Mouse (Mus musculus): ENCODE data around the gene Numbl. TPM values are rescaled to one million over a fixed set of nuclear protein-coding genes. Genes with fewer than 3 reads are reported as not detected.
A peak's percentile ranks its signal among the peaks of the same experiment; 100 is the strongest.

The Numbl gene
- polyA plus RNA-seq, 1 experiment from 2014 or later = 18.5 TPM

- H3K36me3 ChIP-seq = peaks cover 83% of the 10 kb centered on the region
Measured at GRCm38 (mm10) chr7:27277191-27277590, 19.0 kb downstream of the Numbl start.

GRCm38 (mm10) chr7:27281717-27282116 lies 23.5 kb downstream of the Numbl start:
- peak overlapping the region; percentile 85 for H3K27ac ChIP-seq
- H3K4me3 ChIP-seq (replicated peaks) = no peak overlapping the region
- no peaks in the 10 kb centered on the region for H3K9me3 ChIP-seq (replicated peaks)
- peaks cover 30% of the 10 kb centered on the region for H3K4me1 ChIP-seq
- H3K36me3 ChIP-seq = peaks cover 47% of the 10 kb centered on the region
- no peak overlapping the region for H3K9ac ChIP-seq
- WGBS = 56% methylated on average over 13 of the region's 13 CpGs
- peak; percentile 38 for ATAC-seq (replicated peaks; ENCODE audit: low FRiP score)
- no peak overlapping the region for H3K4me2 ChIP-seq
- no peaks in the 10 kb centered on the region for H3K27me3 ChIP-seq

More at GRCm38 (mm10) chr7:27277191-27277590, 19.0 kb downstream of the Numbl start:
- peaks cover 17% of the 10 kb centered on the region for H3K4me1 ChIP-seq
- no peak overlapping the region for H3K4me3 ChIP-seq (replicated peaks)
- H3K27ac ChIP-seq = no peak overlapping the region
- H3K27me3 ChIP-seq = no peaks in the 10 kb centered on the region
- H3K4me2 ChIP-seq = no peak overlapping the region
- no peak overlapping the region for H3K9ac ChIP-seq
- 91% methylated on average over 3 of the region's 3 CpGs for WGBS
- ATAC-seq (replicated peaks; ENCODE audit: low FRiP score) = no peak
- no peaks in the 10 kb centered on the region for H3K9me3 ChIP-seq (replicated peaks)

GRCm38 (mm10) chr7:27282225-27282624 lies 24.0 kb downstream of the Numbl start:
- no peak overlapping the region for H3K4me2 ChIP-seq
- H3K9me3 ChIP-seq (replicated peaks) = no peaks in the 10 kb centered on the region
- H3K9ac ChIP-seq = no peak overlapping the region
- 36% methylated on average over 4 of the region's 4 CpGs for WGBS
- H3K27ac ChIP-seq = peak overlapping the region; percentile 85
- peak; percentile 49 for ATAC-seq (replicated peaks; ENCODE audit: low FRiP score)
- no peaks in the 10 kb centered on the region for H3K27me3 ChIP-seq
- peaks cover 42% of the 10 kb centered on the region for H3K36me3 ChIP-seq
- H3K4me1 ChIP-seq = peaks cover 30% of the 10 kb centered on the region
- no peak overlapping the region for H3K4me3 ChIP-seq (replicated peaks)

GRCm38 (mm10) chr7:27284865-27285697 lies 26.8 kb downstream of the Numbl start:
- Histone ChIP-seq H3K4me3 (replicated peaks) (peak overlapping the region; percentile 20), H3K27me3 (no peaks in the 10 kb centered on the region), H3K9me3 (replicated peaks) (no peaks in the 10 kb centered on the region), H3K27ac (peak overlapping the region; percentile 22; the same call in 1 of the 2 replicates), H3K36me3 (peaks cover 15% of the 10 kb centered on the region), H3K4me1 (peaks cover 30% of the 10 kb centered on the region), H3K9ac (no peak overlapping the region), H3K4me2 (peak overlapping the region; percentile 52)
- ATAC-seq (replicated peaks; ENCODE audit: low FRiP score) = peak; percentile 54
- WGBS = under 1% methylated on average over 28 of the region's 28 CpGs

- H3K9ac ChIP-seq = no peak overlapping the region
- no peaks in the 10 kb centered on the region for H3K27me3 ChIP-seq
- H3K27ac ChIP-seq = no peak overlapping the region
- H3K9me3 ChIP-seq (replicated peaks) = no peaks in the 10 kb centered on the region
- H3K4me3 ChIP-seq (replicated peaks) = peak overlapping the region; percentile 20; the same call in 1 of the 2 replicates
- H3K4me2 ChIP-seq = peak overlapping the region; percentile 52
- WGBS = 6% methylated on average over 8 of the region's 8 CpGs
- peaks cover 27% of the 10 kb centered on the region for H3K4me1 ChIP-seq
- peak; percentile 73; the same call in 1 of the 2 replicates for ATAC-seq (replicated peaks; ENCODE audit: low FRiP score)
- H3K36me3 ChIP-seq = peaks cover 11% of the 10 kb centered on the region
Measured at GRCm38 (mm10) chr7:27285698-27286066, 27.4 kb downstream of the Numbl start.

GRCm38 (mm10) chr7:27288732-27289131 lies 30.5 kb downstream of the Numbl start:
- no peak for ATAC-seq (replicated peaks; ENCODE audit: low FRiP score)
- whole genome bisulfite sequencing = 83% methylated on average over 7 of the region's 7 CpGs

GRCm38 (mm10) chr7:27290555-27290954 lies 32.3 kb downstream of the Numbl start:
- ATAC-seq (replicated peaks; ENCODE audit: low FRiP score) = no peak
- Histone ChIP-seq H3K4me2 (no peak overlapping the region), H3K9ac (no peak overlapping the region), H3K27ac (no peak overlapping the region), H3K4me3 (replicated peaks) (no peak overlapping the region), H3K9me3 (replicated peaks) (no peaks in the 10 kb centered on the region), H3K27me3 (no peaks in the 10 kb centered on the region), H3K4me1 (peaks cover 1% of the 10 kb centered on the region), H3K36me3 (no peaks in the 10 kb centered on the region)
- WGBS = 62% methylated on average over 2 of the region's 2 CpGs

More at GRCm38 (mm10) chr7:27288732-27289131, 30.5 kb downstream of the Numbl start:
- Histone ChIP-seq H3K4me3 (replicated peaks) (no peak overlapping the region), H3K36me3 (no peaks in the 10 kb centered on the region), H3K9me3 (replicated peaks) (no peaks in the 10 kb centered on the region), H3K9ac (no peak overlapping the region), H3K27me3 (no peaks in the 10 kb centered on the region), H3K27ac (no peak overlapping the region), H3K4me1 (peaks cover 12% of the 10 kb centered on the region), H3K4me2 (no peak overlapping the region)

- H3K9ac ChIP-seq = no peak overlapping the region
- H3K4me2 ChIP-seq = no peak overlapping the region
- no peaks in the 10 kb centered on the region for H3K9me3 ChIP-seq (replicated peaks)
- H3K36me3 ChIP-seq = no peaks in the 10 kb centered on the region
- no peaks in the 10 kb centered on the region for H3K4me1 ChIP-seq
- no peak overlapping the region for H3K27ac ChIP-seq
- no peaks in the 10 kb centered on the region for H3K27me3 ChIP-seq
- 48% methylated on average over 12 of the region's 12 CpGs for WGBS
- H3K4me3 ChIP-seq (replicated peaks) = no peak overlapping the region
- no peak for ATAC-seq (replicated peaks; ENCODE audit: low FRiP score)
Measured at GRCm38 (mm10) chr7:27291795-27292466, 33.7 kb downstream of the Numbl start.

GRCm38 (mm10) chr7:27295956-27296355 lies 37.7 kb downstream of the Numbl start:
- Histone ChIP-seq H3K36me3 (no peaks in the 10 kb centered on the region), H3K9me3 (replicated peaks) (no peaks in the 10 kb centered on the region), H3K27me3 (no peaks in the 10 kb centered on the region), H3K4me1 (no peaks in the 10 kb centered on the region), H3K4me2 (no peak overlapping the region), H3K27ac (no peak overlapping the region), H3K4me3 (replicated peaks) (no peak overlapping the region), H3K9ac (no peak overlapping the region)
- 77% methylated on average over 4 of the region's 4 CpGs for WGBS
- ATAC-seq (replicated peaks; ENCODE audit: low FRiP score) = no peak

- no peaks in the 10 kb centered on the region for H3K9me3 ChIP-seq (replicated peaks)
- no peak overlapping the region for H3K9ac ChIP-seq
- H3K4me3 ChIP-seq (replicated peaks) = no peak overlapping the region
- H3K4me2 ChIP-seq = no peak overlapping the region
- no peak overlapping the region for H3K27ac ChIP-seq
- WGBS = 91% methylated on average over 4 of the region's 4 CpGs
- H3K27me3 ChIP-seq = no peaks in the 10 kb centered on the region
- ATAC-seq (replicated peaks; ENCODE audit: low FRiP score) = no peak
- H3K4me1 ChIP-seq = no peaks in the 10 kb centered on the region
- H3K36me3 ChIP-seq = no peaks in the 10 kb centered on the region
Measured at GRCm38 (mm10) chr7:27296518-27296917, 38.3 kb downstream of the Numbl start.

GRCm38 (mm10) chr7:27298033-27298610 lies 39.9 kb downstream of the Numbl start:
- no peak overlapping the region for H3K27ac ChIP-seq
- WGBS = 73% methylated on average over 16 of the region's 16 CpGs
- ATAC-seq (replicated peaks; ENCODE audit: low FRiP score) = no peak
- no peaks in the 10 kb centered on the region for H3K36me3 ChIP-seq
- H3K9me3 ChIP-seq (replicated peaks) = no peaks in the 10 kb centered on the region
- H3K4me3 ChIP-seq (replicated peaks) = no peak overlapping the region
- no peak overlapping the region for H3K4me2 ChIP-seq
- H3K27me3 ChIP-seq = no peaks in the 10 kb centered on the region; the same call in 1 of the 2 replicates
- H3K9ac ChIP-seq = no peak overlapping the region
- 0 out of 2 replicates have a peak, but pooled peaks cover 3% of the 10 kb centered on the region for H3K4me1 ChIP-seq

- H3K9ac ChIP-seq = no peak overlapping the region
- WGBS = 82% methylated on average over 6 of the region's 6 CpGs
- H3K36me3 ChIP-seq = no peaks in the 10 kb centered on the region
- ATAC-seq (replicated peaks; ENCODE audit: low FRiP score) = no peak
- H3K4me3 ChIP-seq (replicated peaks) = no peak overlapping the region
- H3K27me3 ChIP-seq = no peaks in the 10 kb centered on the region; the same call in 1 of the 2 replicates
- H3K4me1 ChIP-seq = 0 out of 2 replicates have a peak, but pooled peaks cover 3% of the 10 kb centered on the region
- no peaks in the 10 kb centered on the region for H3K9me3 ChIP-seq (replicated peaks)
- no peak overlapping the region for H3K27ac ChIP-seq
- H3K4me2 ChIP-seq = no peak overlapping the region
Measured at GRCm38 (mm10) chr7:27298816-27299215, 40.6 kb downstream of the Numbl start.

Data from kidney, embryonic 15.5 days (tissue).